Mouse (Mus musculus) heart, postnatal 0 days (tissue): ENCODE measurements around the gene Prune2.

Source experiments
- CTCF ChIP-seq: IDR thresholded peaks from 2 replicates; pipeline ENCODE4 v1.5.1; 2016; ENCODE audit warnings: antibody characterized with exemption, control low read depth, low read depth
- EP300 ChIP-seq: IDR thresholded peaks from 2 replicates; pipeline ENCODE4 v1.6.1; 2016; ENCODE audit warnings: antibody characterized with exemption, low read depth

DNA sequence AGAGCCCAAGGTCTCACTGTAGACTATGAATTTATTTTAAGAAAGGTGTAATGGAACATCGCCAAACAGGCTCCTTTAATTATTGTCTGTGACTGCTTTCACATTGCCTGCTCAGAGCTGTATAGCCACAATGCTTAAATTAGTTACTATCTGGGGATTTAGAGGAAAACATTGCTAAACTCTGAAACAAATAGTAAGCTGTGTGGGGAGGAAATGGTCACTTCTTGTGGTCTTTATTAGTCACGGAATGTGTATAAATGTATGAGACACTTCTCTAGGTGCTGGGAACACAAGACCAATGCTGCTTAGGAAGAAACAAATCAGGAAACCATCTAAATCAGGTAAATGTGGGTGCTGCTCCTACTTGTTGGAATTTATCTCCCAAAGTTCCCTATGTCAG lies 317.1 kb downstream of the Prune2 start:
- TF ChIP-seq CTCF (no peak), EP300 (no peak)
